Mouse (Mus musculus) thymus, postnatal 14 days (tissue): Measurements from ENCODE around the gene Olfr1281.
"Not testable (repeated sequence)": the region's sequence is repeated elsewhere in the genome, so short reads cannot be mapped to it uniquely, and the experiment has no call there.

Experiments
- DNase-seq: peaks from one replicate; pipeline ENCODE4 v3.0.0; 2021

Olfr1281 gene

GRCm38 (mm10) chr2:111326220-111326619 lies at the start of gene Olfr1281:
Gene Olfr1281 (plus strand): TSS chr2:111326520.
- DNase-seq = no peak

- no peak for DNase-seq
Observed at GRCm38 (mm10) chr2:111289836-111290235, 36.5 kb upstream of the Olfr1281 start, which contains the start of gene Olfr1278. Gene Olfr1278 (plus strand): TSS chr2:111290136.

DNA sequence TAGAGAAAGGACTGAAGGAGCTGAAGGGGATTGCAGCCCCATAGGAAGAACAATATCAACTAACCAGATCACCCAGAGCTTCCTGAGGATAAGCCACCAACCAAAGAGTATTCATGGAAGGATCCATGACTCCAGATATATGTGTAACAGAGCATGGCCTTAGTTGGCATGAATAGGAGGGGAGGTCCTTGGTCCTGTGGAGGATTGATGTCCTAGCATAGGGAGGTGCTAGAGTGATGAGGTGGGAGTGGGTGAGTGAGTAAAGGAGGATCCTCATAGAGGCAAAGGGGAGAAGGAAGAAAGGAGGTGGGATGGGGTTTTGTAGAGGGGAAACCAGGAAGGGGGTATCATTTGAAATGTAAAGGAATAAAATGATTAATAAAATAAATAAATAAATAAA lies 27.8 kb upstream of the Olfr1281 start:
- no peak for DNase-seq

GRCm38 (mm10) chr2:111300374-111300773 lies 25.9 kb upstream of the Olfr1281 start, which contains the start of gene Olfr1279:
Gene Olfr1279 (plus strand): TSS chr2:111300635.
- DNase-seq = no peak

- DNase-seq = no peak
Observed at GRCm38 (mm10) chr2:111313717-111314116, 12.6 kb upstream of the Olfr1281 start, which contains the start of gene Olfr1280. Gene Olfr1280 (plus strand): TSS chr2:111314017.

DNA sequence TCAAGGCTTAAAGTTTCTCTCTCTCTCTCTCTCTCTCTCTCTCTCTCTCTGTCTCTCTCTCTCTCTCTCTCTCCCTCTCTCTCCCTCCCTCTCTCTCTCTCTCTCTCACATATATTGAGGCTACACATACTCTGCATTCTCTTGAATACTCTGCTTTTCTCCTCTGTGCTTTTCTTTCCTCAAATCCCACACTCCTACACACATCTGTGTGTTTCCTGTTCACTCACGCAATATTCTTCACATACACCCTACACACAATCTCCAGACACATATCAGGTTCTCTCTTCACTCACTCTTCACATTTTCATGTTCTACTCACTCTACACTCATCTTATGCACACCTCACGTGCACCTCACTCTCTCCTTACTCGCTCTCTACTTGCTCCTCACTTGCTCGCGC lies 7.4 kb downstream of the Olfr1281 start:
- DNase-seq = not testable (repeated sequence)

- DNase-seq = no peak
Observed at GRCm38 (mm10) chr2:111335976-111336375, 9.7 kb downstream of the Olfr1281 start, which contains the start of gene Olfr1282. Gene Olfr1282 (minus strand): TSS chr2:111336076.

DNA sequence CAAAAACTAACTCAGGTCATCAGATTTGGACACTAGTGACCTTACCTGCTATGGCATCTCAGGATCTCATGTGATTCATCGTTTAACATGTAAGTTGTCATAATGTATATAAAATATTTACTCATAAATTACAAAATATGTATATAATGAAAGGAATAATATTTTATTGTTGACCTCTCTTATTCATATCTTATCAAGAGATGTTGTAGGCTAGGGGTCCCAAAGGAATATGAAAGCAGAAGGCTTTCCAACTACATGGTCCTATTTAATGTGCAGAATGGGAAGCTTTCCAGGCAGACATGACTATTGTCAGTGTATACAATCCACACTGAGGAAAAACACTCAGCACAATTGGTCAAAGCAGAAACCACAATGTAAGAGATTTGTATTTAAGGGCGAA lies 40.2 kb downstream of the Olfr1281 start, which contains the start of gene Olfr1283:
Gene Olfr1283, plus strand, starts transcription at position 301 of the 400 bp plus-strand sequence.
- no peak for DNase-seq

GRCm38 (mm10) chr2:111375222-111375621 lies 48.9 kb downstream of the Olfr1281 start, which contains the start of gene Olfr1284:
Gene Olfr1284 (plus strand): TSS chr2:111375522.
- no peak for DNase-seq
